Mouse (Mus musculus): ENCODE measurements around the gene Lgi4.

GRCm38 (mm10) chr7:31055354-31055824 is 3.8 kb upstream of the Lgi4 start:
- no peak for TF ChIP-seq CTCF (IDR thresholded peaks at IDR 0.05; ENCODE audit: low read depth)
- TF ChIP-seq EP300 (optimal IDR thresholded peaks at IDR 0.05), result no peak

All from stomach, postnatal 0 days (tissue).